Mouse (Mus musculus) right cerebral cortex, postnatal 14 days (tissue): Measurements from ENCODE around the gene Slc22a28.
"Not testable (repeated sequence)": the region's sequence is repeated elsewhere in the genome, so short reads cannot be mapped to it uniquely, and the experiment has no call there.

Experiments used
- DNase-seq: peaks from one replicate; pipeline ENCODE4 v3.0.0; 2022

Slc22a28 gene

DNA sequence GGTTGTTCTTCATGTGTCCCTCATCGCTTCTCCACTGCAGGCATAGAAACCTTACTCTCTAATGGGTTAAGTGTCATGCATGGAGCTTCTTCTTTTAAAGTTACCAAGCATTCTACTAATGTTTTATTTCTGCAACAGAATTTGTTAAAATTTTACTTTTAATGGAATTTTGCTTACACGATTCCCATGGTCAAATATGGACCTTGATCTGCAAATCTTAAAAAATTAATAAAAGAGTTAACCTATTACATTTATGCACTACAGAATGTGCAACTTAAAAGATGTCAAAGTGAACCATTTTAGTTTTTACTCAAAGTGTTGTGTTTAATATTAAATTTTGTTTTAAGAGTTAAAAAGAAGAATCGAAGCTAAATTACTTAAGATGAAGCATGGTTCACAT is at the start of gene Slc22a28:
Gene Slc22a28 (minus strand): TSS at position 102 of the 400 bp plus-strand sequence.
- not testable (repeated sequence) for DNase-seq

DNA sequence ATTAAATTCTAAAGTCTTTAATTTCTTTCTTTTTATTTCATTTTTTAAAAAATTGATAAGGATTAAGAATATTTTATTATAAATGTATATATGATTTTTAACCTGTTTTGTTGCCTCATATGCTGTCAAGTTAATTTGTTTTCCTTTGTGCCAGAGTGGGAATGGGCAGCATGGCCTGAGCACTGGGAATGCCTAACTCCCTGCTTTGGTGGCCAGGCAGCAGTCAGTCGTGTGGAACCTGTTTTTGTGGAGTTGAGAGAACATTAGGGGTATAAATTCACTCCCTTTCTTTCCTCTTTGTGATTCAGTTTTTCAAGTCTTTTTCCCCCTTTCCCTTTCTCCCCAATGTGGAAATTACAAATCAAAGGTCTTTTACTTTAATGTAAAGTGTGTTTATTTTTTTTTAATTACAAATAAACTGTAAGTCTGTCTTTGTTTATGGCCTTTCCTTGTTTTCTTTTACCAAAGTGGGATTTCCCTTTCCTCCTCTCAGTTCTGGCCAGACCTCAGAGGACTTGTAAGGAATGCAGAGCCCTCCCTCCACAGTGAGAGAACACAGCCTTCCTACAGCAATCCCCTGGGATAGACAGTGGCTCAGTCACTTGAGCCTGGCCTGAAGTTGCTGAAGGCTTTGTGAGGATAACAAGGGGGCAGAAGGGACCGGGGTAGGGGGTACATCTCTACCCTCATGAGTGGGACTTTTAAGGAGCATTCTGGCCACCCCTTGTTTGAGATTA is 17.2 kb upstream of the Slc22a28 start:
- no peak for DNase-seq

DNA sequence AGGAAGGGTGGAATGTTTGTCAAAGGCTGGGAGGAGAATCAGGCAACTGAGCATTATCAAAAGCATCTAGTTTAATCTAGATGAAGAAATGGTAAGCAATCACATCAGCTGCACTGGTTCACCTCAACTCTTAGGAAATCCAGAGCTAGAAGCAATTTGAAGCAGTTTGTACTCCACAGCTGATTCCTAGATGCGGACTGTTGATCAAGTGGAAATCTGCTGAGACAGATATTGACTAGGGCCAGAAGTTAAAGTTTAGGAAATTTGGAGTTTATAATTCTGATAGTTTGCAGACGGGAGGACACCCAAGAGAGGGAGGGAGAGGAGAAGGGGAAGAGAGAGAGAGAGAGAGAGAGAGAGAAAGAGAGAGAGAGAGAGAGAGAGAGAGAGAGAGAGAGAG is 10.9 kb upstream of the Slc22a28 start:
- not testable (repeated sequence) for DNase-seq

DNA sequence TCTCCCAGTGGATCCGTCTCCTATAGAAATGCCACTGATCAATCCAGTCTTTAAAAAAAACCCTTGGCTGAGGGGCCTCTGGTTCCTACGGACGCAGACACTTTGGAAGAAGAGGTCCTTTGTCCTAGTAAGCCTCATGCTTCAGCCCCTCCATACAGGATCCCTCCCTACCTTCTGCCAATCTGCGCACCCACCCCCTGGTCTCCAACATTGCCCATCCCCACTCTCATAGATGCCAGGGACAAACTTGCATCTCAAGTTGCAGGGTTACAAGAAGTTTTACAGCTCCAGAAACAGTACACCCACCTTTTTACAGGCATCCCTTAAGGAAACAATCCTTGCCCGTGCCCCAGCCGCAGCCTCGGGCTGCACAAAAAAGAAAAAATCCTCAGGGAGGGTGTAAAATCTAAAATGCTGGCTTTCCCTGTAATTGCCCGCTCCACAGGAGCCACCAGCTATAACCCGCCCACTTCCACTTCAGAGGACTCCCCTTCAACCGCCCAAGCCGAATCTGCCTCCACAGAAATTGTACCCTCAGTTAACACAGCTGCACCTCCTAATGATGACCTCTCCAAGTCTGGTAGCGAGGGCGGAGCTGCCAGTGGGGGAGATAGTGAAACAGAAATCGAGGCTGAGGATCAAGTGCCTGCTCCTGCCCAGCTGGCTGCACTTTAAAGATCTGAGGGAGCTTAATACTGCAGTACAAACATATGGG is 2.5 kb upstream of the Slc22a28 start:
- DNase-seq: not testable (repeated sequence)

DNA sequence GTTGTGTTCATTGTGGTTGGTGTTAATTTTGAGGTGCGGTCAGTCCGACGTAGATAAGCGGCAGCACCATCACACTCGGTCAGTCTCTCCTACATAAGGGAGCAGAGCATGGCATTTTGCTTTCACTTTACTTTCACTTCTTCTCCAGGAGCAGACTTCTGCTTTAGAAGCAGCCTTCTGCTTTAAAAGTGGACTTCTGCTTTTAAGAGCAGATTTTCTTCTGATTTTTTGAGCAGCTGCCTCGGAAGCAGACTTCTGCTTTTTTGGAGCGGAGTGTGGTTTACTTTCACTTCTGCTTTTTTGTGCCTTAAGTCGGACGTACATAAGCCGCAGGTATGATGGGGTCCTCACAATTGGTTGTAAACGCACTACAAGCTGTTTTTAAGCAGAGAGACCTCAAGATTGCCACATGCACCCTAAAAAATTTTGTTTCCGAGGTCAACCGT is 111.9 kb downstream of the Slc22a28 start:
- no peak for DNase-seq

DNA sequence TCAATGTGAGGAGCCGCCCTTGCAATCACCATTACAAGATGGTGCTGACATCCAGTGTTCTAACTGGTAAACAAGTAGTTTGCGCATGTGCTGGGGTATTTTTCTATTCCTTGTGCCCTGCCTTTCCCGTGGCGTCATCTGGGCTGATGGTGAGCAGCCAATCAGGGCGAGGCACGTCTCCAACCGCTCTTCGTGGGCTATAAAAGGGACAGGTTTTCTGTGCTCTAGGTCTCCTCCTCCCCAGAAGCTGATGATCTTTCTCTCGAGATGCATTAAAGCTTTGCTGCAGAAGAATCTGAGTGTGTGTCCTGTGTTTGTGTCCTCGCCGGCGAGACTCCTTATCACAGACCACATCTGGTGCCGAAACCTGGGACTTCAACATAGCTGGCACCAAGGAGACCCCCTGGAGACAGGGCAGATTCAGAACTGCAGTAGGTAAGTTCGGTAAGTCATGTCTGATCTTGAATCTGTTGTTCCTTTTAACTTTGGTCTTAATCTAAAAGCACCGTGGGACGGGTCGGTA is 112.4 kb downstream of the Slc22a28 start:
- DNase-seq: not testable (repeated sequence)

DNA sequence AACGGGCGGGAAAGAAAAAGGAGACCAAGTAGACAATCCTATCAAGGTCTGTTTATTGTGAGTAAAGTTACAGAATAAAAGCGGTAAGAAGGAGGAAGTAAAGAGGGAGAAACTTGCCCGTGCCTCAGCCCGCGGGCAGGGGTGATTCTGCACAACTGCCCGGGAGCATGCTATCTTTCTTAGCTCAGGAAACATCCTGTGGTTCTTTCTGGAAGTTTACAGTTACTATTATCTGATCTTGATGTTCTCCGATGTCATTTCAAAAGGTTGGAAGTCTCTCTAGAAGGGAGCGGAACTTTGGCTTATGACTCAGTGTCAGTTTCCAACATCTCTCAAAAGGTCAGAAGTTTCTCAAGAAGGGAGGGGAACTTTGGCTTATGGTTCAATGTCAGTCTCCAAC is 113.2 kb downstream of the Slc22a28 start:
- not testable (repeated sequence) for DNase-seq
